Mouse (Mus musculus) thymus, postnatal 0 days (tissue): ENCODE data around the gene Gadd45a. TPM values are rescaled to one million over a fixed set of nuclear protein-coding genes. Genes with fewer than 3 reads are reported as not detected.

Source experiments
- DNase-seq: peaks from one replicate; pipeline ENCODE4 v3.0.0-alpha.2; 2015; ENCODE audit warnings: low spot score
- polyA plus RNA-seq: library from polyadenylated mRNA; unstranded; fragments of >200 nt; fragmentation: Nextera tagmentation; extraction: Ambion mirVana; gene quantifications from 2 replicates; pipeline ENCODE4 v1.2.1, GENCODE M21; 2015

Gene Gadd45a
- 32.5 and 35.3 TPM in 2 replicates for polyA plus RNA-seq

- peak; percentile 98 for DNase-seq
Measured at GRCm38 (mm10) chr6:67036837-67037628, at the start of gene Gadd45a. Gene Gadd45a (minus strand): TSS chr6:67037457.

DNA sequence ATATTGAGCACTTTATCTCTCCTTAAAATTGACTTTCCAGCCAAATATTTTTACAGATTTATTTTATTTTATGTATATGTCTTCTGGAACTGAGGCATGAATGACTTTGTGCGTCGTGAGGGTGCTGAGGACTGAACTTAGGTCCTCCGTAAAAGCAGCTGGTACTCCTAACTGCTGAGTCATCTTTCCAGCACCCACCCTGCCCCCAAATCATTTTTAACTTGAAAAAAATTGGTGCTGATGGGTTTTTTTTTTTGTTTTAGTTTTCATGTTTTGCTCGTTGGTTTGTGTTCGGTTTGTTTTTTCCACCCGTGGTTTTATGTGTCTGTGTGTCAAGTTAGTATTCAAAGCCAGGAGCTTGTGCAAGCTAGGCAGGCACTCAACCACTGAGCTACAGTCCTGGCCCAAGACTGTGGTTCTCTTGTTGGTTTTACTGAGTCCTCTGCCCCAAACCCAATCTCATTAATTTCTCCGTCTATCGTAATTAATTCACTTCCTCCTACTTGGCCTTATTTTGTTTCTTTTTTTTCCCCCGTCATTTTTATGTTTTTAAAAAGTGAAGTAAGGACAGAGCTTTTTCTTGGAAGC is 48.7 kb upstream of the Gadd45a start:
- no peak for DNase-seq

DNA sequence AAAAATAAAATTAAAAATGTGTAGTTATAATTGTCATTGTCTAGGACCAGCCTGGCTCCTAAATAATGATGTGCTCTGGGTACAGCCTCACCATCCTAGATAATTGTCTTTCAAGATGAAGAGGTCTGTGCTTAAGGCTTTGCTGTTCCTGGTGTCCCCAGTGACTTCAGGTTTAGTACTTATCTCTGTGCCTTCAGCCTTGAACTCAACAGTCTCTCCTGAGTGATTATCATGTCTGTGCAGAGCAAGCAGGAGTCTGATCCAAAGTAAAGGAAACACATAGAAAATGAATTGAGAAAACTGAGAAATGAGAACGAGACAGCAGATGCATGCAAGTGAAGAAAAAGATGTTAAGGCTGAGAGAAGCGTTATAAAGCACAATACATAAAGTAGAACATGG is 47.2 kb upstream of the Gadd45a start:
- no peak for DNase-seq

DNA sequence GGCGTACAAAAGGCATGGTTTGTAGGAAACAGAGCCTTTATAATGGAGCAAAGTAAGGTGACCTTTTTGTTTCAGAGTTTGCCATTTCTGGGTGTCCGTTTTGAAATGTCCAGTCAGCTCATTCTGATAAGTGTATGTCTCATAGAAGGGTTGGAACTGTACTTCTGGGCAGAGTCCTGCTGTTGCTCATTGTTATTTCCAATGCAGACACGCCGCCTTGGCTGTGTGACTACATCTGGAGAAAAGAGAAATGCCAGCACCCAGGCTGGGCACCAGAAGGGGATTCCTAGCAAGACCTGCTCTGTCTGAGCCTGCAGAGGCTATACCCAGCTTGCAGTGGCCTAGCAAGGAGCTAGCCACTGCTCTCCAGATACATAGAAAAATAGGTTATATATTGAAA is 43.9 kb upstream of the Gadd45a start:
- no peak for DNase-seq

DNA sequence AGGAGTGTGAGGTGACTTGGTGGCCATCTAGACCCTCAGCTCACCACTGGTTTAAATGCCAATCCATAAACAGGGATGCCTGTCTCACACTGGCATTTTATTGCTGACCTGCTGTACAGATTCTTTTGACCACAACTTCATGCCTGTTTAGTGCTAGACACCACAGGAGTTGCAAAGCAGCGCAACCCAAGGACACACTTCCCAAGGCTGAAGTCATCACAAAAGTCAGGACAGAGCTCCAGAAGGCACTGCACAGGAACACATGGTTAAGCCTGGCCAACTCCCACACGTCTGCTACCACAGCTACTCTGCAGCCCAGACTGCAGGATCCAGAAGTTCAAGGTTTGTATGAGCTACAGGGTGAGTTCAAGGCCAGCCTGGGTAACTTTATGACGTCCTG is 40.8 kb upstream of the Gadd45a start:
- no peak for DNase-seq

DNA sequence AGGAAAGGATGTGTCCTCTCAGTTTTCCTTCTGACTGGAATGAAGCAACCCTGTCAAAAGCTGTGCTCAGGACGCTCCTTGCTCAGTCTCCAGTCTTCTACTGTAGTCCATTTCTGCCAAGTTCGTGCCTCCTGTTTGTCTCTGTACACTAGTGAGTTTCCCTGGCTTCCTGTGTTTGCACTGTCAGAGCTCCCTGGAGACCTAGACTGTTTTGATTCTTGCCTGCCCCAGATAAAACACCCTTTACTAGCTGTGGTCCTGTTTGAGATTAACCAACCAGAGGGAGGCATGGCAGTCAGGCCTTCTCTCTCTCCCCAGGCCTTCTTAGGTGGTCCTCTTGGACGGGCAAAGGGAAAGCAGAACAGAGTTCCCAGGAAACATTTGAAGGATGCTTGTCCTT is 40.2 kb upstream of the Gadd45a start:
- DNase-seq: no peak

DNA sequence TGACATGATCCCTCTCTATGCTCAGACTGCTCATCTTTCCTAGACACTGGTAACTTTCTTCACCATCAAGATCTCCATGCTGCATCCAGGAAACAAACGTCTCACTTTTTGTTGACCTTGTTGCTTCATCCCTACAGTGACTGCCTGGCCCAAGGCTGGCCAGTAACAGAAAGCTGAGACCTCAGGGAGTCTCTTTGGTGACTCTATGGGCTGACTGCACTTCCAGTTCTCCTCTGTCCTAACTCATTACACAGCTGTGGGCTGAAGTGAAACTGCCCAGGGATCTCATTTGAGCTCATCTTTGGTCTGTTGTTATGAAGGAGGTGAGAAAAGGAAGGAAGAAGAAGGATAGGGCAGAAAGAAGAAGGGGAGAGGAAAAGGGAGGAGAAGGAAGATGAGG is 39.1 kb upstream of the Gadd45a start:
- no peak for DNase-seq

- DNase-seq: no peak
Measured at GRCm38 (mm10) chr6:67074868-67075267, 37.6 kb upstream of the Gadd45a start.

DNA sequence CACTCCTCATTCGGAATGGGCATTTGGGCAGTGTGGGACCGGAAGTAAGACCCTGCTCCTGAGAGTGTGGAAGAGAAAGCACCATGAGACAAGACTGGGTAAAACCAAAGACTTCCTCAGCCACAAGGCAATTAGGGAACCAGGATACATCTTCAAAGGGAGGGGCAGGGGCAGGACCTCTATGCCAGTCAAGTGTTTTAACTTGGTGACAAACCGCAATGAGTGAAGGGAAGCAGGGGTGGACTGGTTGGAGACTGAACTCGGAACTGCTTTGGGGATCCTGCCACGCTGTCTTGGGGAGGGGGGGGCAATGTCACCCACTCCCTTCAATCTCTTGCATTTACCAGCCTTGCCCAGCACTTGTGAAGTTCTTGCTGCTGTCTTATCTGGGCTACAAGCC is 36.7 kb upstream of the Gadd45a start:
- no peak for DNase-seq

DNA sequence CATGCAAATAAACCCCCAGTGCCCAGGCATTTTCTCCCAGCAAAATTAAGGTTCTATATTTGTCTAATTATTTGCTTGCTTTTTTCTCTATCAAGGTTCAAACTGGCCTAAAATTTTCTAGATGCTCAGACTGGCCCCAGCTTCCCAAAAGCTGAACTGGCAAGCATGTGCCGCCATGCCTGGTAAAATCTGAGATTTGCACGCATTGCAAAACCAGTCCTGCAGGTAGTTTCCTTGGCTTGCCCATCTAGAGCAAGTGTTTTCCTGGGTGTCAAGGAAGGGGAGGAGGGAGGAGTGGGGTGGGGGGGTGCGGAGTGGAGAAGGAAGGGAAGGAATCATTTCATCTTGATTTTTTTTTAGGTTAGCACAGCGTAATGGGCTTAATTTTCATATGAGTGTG is 36.2 kb upstream of the Gadd45a start:
- no peak for DNase-seq

- no peak for DNase-seq
Measured at GRCm38 (mm10) chr6:67071615-67072014, 34.4 kb upstream of the Gadd45a start.

GRCm38 (mm10) chr6:67069800-67070315 is 32.6 kb upstream of the Gadd45a start:
- no peak for DNase-seq

DNA sequence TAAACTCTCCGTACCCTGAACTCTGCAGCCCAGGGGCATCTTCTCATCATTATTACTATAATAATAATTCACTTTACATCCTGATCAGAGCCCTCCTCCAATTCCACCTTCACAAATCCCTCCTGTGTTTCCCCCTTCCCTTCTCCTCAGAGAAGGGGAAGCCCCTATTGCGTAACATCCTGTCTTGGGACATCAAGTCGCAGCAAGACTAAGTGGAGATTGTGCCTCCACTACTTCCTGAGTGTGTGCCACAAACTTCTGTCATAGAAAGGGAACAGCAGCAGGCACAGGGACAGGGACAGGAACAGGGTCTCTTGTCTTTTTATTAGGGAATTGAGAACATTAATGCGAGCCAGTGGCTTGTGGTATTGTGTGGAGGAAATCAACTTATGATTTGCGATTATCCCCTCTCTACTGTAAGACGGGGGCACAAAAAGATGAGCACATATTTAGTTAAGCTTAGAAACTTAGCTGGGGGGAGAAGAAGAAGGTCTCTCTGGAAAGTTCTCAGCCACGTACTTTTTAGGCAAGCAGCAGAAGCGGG is 32.0 kb upstream of the Gadd45a start:
- DNase-seq: peak; percentile 25

GRCm38 (mm10) chr6:67060057-67060456 is 22.8 kb upstream of the Gadd45a start:
- no peak for DNase-seq

DNA sequence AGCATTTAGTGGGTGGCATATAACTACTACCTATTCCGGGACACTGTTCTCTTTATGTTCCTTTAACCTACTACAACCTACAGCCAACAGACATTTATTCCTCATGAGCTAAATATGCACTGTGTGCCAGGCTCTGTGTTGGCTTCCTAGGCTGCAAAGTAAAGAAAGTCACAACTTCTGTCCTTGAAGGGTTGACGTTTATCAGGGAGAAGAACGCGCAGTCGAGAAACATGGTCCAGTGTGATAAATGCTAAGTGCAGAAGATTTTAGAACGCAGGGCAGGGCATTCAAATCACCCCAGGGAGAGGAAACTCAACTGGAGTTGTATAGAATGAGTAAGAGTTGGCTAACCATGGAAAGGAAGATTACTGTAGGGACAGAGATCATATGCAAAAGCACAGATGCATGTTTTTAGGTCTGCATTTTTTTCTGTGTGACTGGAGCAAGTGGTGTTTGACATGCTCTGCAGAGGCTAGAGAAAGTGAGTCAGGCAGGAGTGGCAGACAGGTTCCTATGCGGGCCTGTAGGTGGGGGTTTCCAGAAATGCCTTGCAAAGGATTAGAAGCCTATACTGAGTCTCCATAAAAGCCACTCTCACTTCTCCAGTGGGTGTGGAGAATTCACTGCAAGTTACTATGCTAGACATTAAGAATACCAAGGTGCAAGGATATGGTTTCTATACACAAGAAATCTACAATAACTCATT is 20.9 kb upstream of the Gadd45a start:
- DNase-seq: no peak

- no peak for DNase-seq
Measured at GRCm38 (mm10) chr6:67057574-67057973, 20.3 kb upstream of the Gadd45a start.

DNA sequence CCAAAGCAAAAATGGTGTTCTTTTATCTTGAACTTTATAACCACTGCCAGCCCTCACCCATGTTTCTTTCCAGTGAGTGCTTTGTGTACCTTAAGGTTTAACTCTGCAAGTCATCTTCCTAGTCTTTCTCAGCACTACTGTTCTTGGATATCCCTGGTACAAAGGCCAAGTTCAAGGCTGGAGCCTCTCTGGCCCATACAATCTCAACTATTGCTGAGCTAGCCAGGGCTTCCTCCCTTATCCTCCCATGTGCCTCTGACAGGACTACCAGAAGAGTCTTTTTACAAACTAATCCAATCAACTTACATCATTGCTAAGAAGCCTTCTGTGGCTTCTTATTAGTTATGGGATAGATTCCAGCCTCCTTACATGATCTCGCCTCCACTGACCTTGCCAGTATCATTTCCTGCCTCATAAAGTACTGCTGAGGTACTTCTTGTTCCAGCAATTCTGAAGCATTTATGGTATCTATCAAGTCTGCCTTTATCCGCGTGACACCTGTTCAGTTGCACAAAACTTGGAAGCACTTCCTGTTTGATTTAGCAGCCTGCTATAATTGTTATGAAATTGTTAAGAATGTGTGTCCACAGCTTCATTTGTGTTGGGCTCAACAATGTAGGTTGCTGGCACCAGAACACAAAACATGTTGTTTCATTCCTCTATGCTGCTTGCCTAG is 19.8 kb upstream of the Gadd45a start:
- no peak for DNase-seq

DNA sequence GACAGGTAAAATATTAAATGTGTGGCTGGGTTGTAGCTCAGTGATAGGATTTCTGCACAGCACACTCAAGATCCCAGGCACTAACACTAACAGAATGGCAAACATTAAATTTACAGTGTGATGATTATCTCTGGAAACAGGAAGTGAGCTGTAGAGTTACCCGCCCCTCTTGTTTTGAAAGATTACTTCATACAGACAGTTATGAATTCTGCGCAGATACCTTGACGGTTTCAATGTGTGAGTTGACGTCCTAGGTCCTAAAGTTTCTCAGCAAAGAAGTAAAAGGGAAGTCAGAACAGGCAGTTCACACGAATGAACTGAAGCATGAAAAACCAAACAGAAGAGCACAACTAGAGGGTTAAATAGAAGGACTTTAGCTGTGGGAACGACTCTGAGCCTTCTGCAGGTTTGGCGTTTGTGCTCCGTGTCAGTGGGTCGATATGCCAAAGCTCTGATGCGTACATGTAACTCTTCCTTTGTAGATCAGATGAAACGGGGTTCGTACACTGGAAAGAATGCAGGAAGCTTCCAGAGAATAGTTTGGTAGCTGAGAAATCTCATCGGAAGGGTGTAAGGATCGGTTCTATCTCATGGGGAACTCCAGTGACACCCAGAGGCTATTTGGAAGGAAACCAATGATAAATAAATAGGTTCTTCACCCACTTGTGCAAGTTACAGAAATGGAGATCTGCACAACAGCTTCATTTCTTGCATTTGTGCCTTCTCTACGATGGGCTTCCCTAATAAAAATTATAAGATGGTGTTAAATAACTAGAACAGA is 19.0 kb upstream of the Gadd45a start:
- peak; percentile 32 for DNase-seq

DNA sequence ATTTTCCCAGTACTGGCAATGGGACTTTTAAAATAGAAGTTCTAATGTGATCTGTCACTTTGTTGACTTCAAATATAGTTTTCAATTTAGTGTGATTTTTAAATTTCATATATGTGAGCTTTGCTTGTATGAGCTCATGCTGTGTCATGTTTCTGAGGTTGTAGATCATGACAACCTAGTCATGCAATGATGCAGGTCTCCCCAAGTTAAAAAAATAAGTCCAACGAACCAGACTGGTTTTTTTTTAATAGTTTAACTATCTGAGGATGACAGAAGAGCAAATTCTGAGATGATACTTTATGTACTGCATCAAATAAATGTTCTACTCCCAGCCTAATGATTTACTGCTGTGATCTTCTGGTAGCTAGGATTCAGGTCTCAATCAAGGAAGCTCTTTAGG is 12.8 kb upstream of the Gadd45a start:
- no peak for DNase-seq

DNA sequence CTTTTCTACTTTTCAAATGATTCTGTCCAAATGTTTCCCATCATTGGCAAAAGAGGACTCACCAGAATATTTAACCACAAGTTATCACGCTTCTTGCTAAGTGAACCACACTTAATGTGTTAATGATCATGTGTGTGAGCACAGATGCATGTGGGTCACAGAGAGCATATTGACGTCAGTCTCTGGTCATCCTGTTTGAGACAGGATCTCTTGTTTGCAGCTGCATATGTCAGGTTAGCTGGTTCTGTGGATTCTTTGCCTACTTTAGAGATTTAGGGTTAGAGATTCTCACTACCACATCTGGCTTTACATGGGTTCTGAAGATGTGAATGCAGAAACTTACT is 12.4 kb upstream of the Gadd45a start:
- no peak for DNase-seq
